Mouse (Mus musculus): ENCODE data around the gene Pigk. TPM values are rescaled to one million over a fixed set of nuclear protein-coding genes. Genes with fewer than 3 reads are reported as not detected.

Gene Pigk
- polyA plus RNA-seq, 1 experiment from 2014 or later: 42.4 TPM

DNA sequence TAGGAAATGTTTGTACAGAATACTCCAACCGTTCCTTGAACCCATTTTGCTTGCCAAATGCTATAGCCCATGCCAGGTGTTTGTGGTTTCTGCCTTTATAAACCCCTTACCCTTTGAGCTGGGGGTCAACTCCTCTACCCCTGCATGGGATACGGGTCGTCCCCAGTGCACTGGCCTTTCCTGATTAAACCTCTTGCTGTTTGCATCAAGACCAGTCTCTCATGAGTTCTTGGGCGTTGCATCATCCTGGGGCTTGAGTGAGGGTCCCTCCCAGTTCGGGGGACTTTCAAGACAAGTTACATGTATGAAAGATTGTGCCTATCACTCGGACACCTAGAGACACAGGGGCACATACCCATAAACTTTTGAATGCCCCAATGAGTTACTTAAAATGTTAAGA lies 200.5 kb downstream of the Pigk start:
- 92% methylated on average over 6 of the region's 6 CpGs for WGBS
- H3K27ac ChIP-seq (ENCODE audit: low read depth, low read length): no peak overlapping the region
- DNase-seq (ENCODE audit: low spot score) (no peak), ATAC-seq (ENCODE audit: insufficient read depth, low FRiP score, low TSS enrichment) (no peak)
- no peak overlapping the region for H3K4me2 ChIP-seq (ENCODE audit: low read depth)
- H3K4me3 ChIP-seq (ENCODE audit: low read depth, low read length): no peak overlapping the region
- no peaks in the 10 kb centered on the region for H3K9me3 ChIP-seq (ENCODE audit: control insufficient read depth, low read length)
- no peaks in the 10 kb centered on the region for H3K27me3 ChIP-seq (ENCODE audit: control insufficient read depth, insufficient read depth, low read length)
- H3K9ac ChIP-seq (ENCODE audit: low read length): no peak overlapping the region
- no peaks in the 10 kb centered on the region for H3K36me3 ChIP-seq (ENCODE audit: control insufficient read depth, insufficient read depth, low read length)
- H3K4me1 ChIP-seq (ENCODE audit: control insufficient read depth, insufficient read depth, low read length): no peaks in the 10 kb centered on the region

DNA sequence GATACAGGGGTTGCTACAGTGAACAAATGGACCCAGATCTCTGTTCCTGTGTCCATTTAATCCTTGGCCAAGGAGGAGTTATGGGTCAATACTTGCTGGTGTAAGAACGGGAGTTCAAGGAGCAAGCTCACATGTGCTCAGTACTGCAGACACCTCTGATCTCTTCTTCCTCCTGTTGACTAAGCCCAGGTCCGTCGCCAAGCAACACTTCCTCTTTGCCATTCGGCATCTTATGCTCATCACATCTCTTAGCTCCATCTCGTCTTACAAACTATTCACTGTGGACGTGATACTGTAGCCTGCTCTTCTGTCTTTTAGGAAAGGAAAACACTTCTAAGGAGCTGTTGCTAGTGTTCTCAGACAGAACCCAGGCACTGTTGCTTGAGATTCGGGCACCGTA lies 203.7 kb downstream of the Pigk start:
- Histone ChIP-seq H3K36me3 (ENCODE audit: control insufficient read depth, insufficient read depth, low read length) (no peaks in the 10 kb centered on the region), H3K9ac (ENCODE audit: low read length) (no peak overlapping the region), H3K4me2 (ENCODE audit: low read depth) (no peak overlapping the region), H3K9me3 (ENCODE audit: control insufficient read depth, low read length) (no peaks in the 10 kb centered on the region), H3K4me3 (ENCODE audit: low read depth, low read length) (no peak overlapping the region), H3K27me3 (ENCODE audit: control insufficient read depth, insufficient read depth, low read length) (no peaks in the 10 kb centered on the region), H3K27ac (ENCODE audit: low read depth, low read length) (no peak overlapping the region), H3K4me1 (ENCODE audit: control insufficient read depth, insufficient read depth, low read length) (no peaks in the 10 kb centered on the region)
- DNase-seq (ENCODE audit: low spot score) (no peak), ATAC-seq (ENCODE audit: insufficient read depth, low FRiP score, low TSS enrichment) (no peak)
- 84% methylated on average over 8 of the region's 8 CpGs for WGBS

DNA sequence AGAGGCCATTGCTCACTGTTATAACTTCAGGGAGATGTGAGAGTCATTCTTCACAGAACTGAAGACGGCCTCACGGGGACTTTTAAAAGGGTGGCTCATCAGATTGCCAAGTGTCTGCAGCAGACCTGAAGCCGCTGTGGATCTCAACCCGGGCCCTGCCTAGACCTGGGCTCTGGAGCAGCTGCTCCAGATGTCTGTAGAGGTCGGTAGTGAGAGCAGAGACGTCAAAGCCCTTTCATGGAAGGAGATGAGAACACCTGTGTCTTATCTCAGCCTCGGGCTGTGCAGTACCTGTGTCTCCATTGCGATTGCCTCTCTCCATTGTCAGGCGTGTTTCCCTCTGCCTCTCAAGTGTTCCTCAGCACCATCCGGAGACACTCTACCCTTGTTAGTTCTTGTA lies 205.2 kb downstream of the Pigk start:
- 74% methylated on average over 10 of the region's 10 CpGs for WGBS
- no peaks in the 10 kb centered on the region for H3K36me3 ChIP-seq (ENCODE audit: control insufficient read depth, insufficient read depth, low read length)
- no peak for DNase-seq (ENCODE audit: low spot score)

DNA sequence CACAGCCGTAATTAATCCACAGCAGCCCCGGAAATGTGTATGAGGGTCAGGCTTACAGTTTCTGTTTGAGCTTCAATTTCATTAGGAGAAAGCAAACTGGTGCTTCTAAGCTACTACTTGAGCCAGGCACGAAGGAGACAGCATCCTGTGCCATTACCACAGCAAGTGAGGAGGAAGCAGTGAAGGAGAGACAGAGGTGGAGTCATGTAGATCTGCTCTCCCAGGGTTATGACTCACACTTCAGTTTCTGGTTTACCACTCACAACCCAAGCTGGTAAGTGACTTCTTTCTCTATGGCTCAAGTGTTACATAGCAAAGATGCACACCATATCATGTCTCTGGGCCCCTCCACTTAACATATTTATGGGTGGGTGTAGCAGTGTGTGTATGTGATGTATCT lies 206.5 kb downstream of the Pigk start:
- DNase-seq (ENCODE audit: low spot score) (no peak), ATAC-seq (ENCODE audit: insufficient read depth, low FRiP score, low TSS enrichment) (no peak)
- H3K9ac ChIP-seq (ENCODE audit: low read length): no peak overlapping the region
- WGBS: 83% methylated on average over 3 of the region's 3 CpGs
- H3K4me2 ChIP-seq (ENCODE audit: low read depth): no peak overlapping the region
- no peak overlapping the region for H3K4me3 ChIP-seq (ENCODE audit: low read depth, low read length)
- H3K9me3 ChIP-seq (ENCODE audit: control insufficient read depth, low read length): no peaks in the 10 kb centered on the region
- no peaks in the 10 kb centered on the region for H3K36me3 ChIP-seq (ENCODE audit: control insufficient read depth, insufficient read depth, low read length)
- no peak overlapping the region for H3K27ac ChIP-seq (ENCODE audit: low read depth, low read length)
- no peaks in the 10 kb centered on the region for H3K4me1 ChIP-seq (ENCODE audit: control insufficient read depth, insufficient read depth, low read length)
- no peaks in the 10 kb centered on the region for H3K27me3 ChIP-seq (ENCODE audit: control insufficient read depth, insufficient read depth, low read length)

More for the DNA sequence above, 205.2 kb downstream of the Pigk start:
- Histone ChIP-seq H3K27me3 (ENCODE audit: control insufficient read depth, insufficient read depth, low read length) (no peaks in the 10 kb centered on the region), H3K4me2 (ENCODE audit: low read depth) (no peak overlapping the region), H3K9ac (ENCODE audit: low read length) (no peak overlapping the region), H3K9me3 (ENCODE audit: control insufficient read depth, low read length) (no peaks in the 10 kb centered on the region), H3K4me1 (ENCODE audit: control insufficient read depth, insufficient read depth, low read length) (no peaks in the 10 kb centered on the region), H3K27ac (ENCODE audit: low read depth, low read length) (no peak overlapping the region), H3K4me3 (ENCODE audit: low read depth, low read length) (no peak overlapping the region)
- no peak for ATAC-seq (ENCODE audit: insufficient read depth, low FRiP score, low TSS enrichment)

DNA sequence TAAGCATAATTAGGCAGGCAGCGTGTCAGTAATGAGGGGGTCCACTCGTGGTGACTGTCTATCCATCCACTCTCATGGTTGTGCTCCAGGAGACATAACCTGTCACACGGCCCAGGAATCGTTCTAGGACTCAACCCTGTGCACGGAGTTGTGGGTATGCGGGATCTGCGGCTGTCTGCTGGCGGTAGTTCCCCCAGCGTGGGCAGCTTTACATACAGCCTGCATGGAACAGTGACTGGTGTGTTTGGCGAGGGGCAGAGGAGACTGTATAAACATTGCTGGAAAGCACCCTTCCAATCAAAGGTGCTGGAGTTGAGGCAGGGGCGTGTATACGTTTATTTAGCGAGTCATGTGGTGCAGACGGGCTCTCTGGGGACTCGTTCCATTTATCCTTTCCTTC lies 209.6 kb downstream of the Pigk start:
- no peaks in the 10 kb centered on the region for H3K9me3 ChIP-seq (ENCODE audit: control insufficient read depth, low read length)
- no peak overlapping the region for H3K4me3 ChIP-seq (ENCODE audit: low read depth, low read length)
- 75% methylated on average over 15 of the region's 15 CpGs for WGBS
- no peaks in the 10 kb centered on the region for H3K27me3 ChIP-seq (ENCODE audit: control insufficient read depth, insufficient read depth, low read length)
- no peak overlapping the region for H3K27ac ChIP-seq (ENCODE audit: low read depth, low read length)
- H3K36me3 ChIP-seq (ENCODE audit: control insufficient read depth, insufficient read depth, low read length): no peaks in the 10 kb centered on the region
- H3K9ac ChIP-seq (ENCODE audit: low read length): no peak overlapping the region
- no peak for DNase-seq (ENCODE audit: low spot score)
- no peaks in the 10 kb centered on the region for H3K4me1 ChIP-seq (ENCODE audit: control insufficient read depth, insufficient read depth, low read length)
- no peak for ATAC-seq (ENCODE audit: insufficient read depth, low FRiP score, low TSS enrichment)
- no peak overlapping the region for H3K4me2 ChIP-seq (ENCODE audit: low read depth)

DNA sequence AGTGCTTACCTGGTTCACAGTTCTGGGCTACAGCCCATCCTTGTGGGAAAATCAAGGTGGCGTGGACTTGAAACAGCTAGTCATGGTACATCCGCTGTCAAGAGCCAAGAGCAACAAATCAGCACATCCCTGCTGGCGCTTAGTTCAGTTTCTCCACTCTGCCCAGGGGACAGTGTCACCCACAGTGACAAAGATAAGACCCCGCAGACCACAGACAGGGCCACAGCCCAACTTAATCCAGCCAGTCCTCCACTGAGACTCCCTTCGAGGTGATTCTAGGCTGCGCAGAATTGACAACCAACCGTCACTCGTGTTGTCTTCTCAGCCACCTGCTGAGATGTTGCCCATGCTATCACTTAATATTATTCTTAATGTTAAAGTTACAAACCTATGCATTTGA lies 211.5 kb downstream of the Pigk start:
- no peak overlapping the region for H3K4me2 ChIP-seq (ENCODE audit: low read depth)
- H3K27me3 ChIP-seq (ENCODE audit: control insufficient read depth, insufficient read depth, low read length): no peaks in the 10 kb centered on the region
- H3K36me3 ChIP-seq (ENCODE audit: control insufficient read depth, insufficient read depth, low read length): no peaks in the 10 kb centered on the region
- H3K4me1 ChIP-seq (ENCODE audit: control insufficient read depth, insufficient read depth, low read length): no peaks in the 10 kb centered on the region
- DNase-seq (ENCODE audit: low spot score) (no peak), ATAC-seq (ENCODE audit: insufficient read depth, low FRiP score, low TSS enrichment) (no peak)
- no peaks in the 10 kb centered on the region for H3K9me3 ChIP-seq (ENCODE audit: control insufficient read depth, low read length)
- H3K27ac ChIP-seq (ENCODE audit: low read depth, low read length): no peak overlapping the region
- 92% methylated on average over 8 of the region's 8 CpGs for WGBS
- H3K9ac ChIP-seq (ENCODE audit: low read length): no peak overlapping the region
- H3K4me3 ChIP-seq (ENCODE audit: low read depth, low read length): no peak overlapping the region

DNA sequence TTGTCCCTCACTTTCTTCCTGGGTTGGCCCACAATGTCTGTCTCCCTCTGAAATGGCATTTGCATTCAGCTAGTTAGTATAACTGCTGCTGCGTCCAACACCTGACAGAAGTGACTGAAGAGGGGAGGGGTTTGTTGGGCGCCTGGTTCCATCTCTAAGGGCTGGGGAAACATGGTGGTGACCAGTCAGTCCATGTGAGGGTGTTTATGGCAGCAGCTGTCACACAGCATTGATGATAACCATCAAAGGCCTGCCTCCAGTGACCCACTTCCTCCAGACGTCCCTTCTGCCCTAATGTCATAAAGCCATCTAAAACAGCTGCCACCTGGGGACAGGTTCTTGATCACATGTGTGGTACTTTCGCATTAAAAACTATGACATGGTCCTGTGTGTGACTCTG lies 212.3 kb downstream of the Pigk start:
- no peak for ATAC-seq (ENCODE audit: insufficient read depth, low FRiP score, low TSS enrichment)
- H3K4me2 ChIP-seq (ENCODE audit: low read depth): no peak overlapping the region

DNA sequence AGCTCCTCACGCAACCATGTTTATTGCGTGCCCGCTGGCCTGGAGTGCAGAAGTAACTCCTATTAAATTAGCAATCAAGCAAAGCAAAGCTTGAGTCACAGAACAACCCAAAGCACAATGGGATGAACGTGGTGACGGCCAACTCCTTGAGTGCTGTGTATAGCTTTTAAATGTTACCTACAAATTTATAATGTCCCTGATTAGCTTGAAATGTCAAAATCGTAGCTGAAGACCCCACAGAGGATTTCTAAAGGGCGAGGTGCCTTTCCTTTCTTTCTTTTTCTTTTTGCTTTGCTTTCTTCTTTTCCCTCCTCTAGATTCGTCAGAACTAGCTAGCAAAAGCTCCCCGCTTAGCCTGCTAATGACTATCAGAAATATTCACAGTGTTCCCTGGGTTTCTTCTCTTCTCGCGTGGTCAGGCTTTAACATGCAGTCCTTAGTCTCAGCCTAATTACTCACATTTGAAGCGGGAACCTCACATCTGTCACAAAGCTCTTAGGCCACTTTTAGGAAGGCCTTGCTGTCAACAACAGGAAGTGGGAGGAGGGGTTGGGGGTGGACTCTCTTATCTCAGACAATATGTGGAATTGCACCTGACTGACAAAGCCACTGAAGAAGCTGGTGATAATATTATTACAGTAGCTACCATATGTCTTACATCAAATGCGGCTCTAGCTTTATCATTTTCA lies 214.5 kb downstream of the Pigk start:
- no peaks in the 10 kb centered on the region for H3K4me1 ChIP-seq (ENCODE audit: control insufficient read depth, insufficient read depth, low read length)
- H3K4me3 ChIP-seq (ENCODE audit: low read depth, low read length): no peak overlapping the region
- WGBS: 63% methylated on average over 13 of the region's 13 CpGs
- no peaks in the 10 kb centered on the region for H3K36me3 ChIP-seq (ENCODE audit: control insufficient read depth, insufficient read depth, low read length)
- no peak overlapping the region for H3K4me2 ChIP-seq (ENCODE audit: low read depth)
- DNase-seq (ENCODE audit: low spot score) (no peak), ATAC-seq (ENCODE audit: insufficient read depth, low FRiP score, low TSS enrichment) (no peak)
- no peak overlapping the region for H3K9ac ChIP-seq (ENCODE audit: low read length)
- no peaks in the 10 kb centered on the region for H3K9me3 ChIP-seq (ENCODE audit: control insufficient read depth, low read length)
- H3K27me3 ChIP-seq (ENCODE audit: control insufficient read depth, insufficient read depth, low read length): no peaks in the 10 kb centered on the region
- H3K27ac ChIP-seq (ENCODE audit: low read depth, low read length): no peak overlapping the region

More for the DNA sequence above, 212.3 kb downstream of the Pigk start:
- no peak overlapping the region for H3K4me3 ChIP-seq (ENCODE audit: low read depth, low read length)
- no peaks in the 10 kb centered on the region for H3K4me1 ChIP-seq (ENCODE audit: control insufficient read depth, insufficient read depth, low read length)
- no peak overlapping the region for H3K27ac ChIP-seq (ENCODE audit: low read depth, low read length)
- H3K27me3 ChIP-seq (ENCODE audit: control insufficient read depth, insufficient read depth, low read length): no peaks in the 10 kb centered on the region
- DNase-seq (ENCODE audit: low spot score): no peak
- WGBS: 58% methylated on average over 4 of the region's 4 CpGs
- no peaks in the 10 kb centered on the region for H3K36me3 ChIP-seq (ENCODE audit: control insufficient read depth, insufficient read depth, low read length)
- H3K9ac ChIP-seq (ENCODE audit: low read length): no peak overlapping the region
- H3K9me3 ChIP-seq (ENCODE audit: control insufficient read depth, low read length): no peaks in the 10 kb centered on the region

DNA sequence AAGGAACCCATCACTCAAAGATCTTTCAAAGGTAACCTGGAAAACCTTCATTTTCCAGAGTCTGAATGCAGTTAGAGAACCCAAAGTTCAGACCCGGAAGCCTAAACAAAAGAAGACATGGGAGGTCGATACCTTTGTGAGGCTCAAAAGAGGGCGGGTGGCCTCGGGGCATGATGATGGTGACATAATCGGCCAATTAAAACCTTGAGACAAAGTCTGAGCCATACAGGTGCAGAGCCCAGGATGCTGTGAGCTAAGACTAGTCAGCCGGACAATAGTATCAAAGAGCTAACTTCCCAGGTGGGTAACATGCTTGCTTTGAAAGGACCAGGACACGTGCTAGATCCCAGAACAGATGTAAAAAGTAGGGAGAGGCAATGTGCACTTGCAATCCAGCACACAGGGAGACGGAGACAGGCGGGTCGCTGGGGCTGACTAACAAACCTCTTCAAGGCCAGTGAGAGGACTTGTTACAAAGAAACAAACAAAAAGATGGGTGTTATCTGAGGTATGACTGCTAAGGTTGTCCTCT lies 215.4 kb downstream of the Pigk start:
- H3K27me3 ChIP-seq (ENCODE audit: control insufficient read depth, insufficient read depth, low read length): no peaks in the 10 kb centered on the region
- DNase-seq (ENCODE audit: low spot score) (no peak), ATAC-seq (ENCODE audit: insufficient read depth, low FRiP score, low TSS enrichment) (no peak)
- H3K9me3 ChIP-seq (ENCODE audit: control insufficient read depth, low read length): no peaks in the 10 kb centered on the region
- no peak overlapping the region for H3K4me3 ChIP-seq (ENCODE audit: low read depth, low read length)
- H3K4me2 ChIP-seq (ENCODE audit: low read depth): no peak overlapping the region
- no peak overlapping the region for H3K27ac ChIP-seq (ENCODE audit: low read depth, low read length)
- H3K9ac ChIP-seq (ENCODE audit: low read length): no peak overlapping the region
- H3K4me1 ChIP-seq (ENCODE audit: control insufficient read depth, insufficient read depth, low read length): no peaks in the 10 kb centered on the region
- 72% methylated on average over 10 of the region's 10 CpGs for WGBS
- no peaks in the 10 kb centered on the region for H3K36me3 ChIP-seq (ENCODE audit: control insufficient read depth, insufficient read depth, low read length)

All from neural tube, embryonic 11.5 days (tissue).